Mouse (Mus musculus) c-Kit-positive CD71-positive TER-119-positive erythroid progenitor cells, embryonic 14.5 days (primary cell): ENCODE results near the gene Ccni.

Source experiments
- DNase-seq: peaks from one replicate; pipeline ENCODE4 v3.0.0-alpha.2; 2013; ENCODE audit warnings: low spot score

The Ccni gene

DNA sequence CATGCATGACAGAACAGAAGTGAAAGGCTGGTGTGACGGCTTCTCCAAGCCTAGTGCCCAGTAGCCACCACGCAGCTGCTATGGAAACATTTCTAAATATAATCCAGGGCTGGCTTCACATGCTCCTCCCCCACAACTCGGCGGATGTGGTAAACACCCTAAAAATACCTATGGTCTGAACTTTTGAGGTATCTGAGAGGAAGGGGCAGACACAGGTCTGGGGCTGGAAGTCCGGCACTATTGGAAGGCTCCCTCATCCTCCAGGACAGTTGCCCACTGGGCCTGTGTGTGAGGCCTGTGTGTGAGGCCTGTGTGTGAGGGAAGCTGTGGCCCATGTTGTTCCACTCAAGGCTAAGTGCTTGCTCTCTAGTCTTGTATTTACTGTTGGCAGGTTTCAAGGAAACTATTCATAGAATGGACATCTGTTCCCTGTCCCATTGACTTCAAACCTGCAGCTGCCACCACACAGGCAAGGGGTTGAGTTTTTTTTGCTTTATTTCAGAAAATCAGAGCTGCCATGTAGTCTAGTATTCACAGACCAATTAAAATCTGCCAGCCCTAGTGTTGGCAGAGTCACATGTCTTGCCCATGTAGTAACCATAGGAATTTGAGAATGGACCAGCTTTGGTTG lies 69.2 kb downstream of the Ccni start:
- no peak for DNase-seq

DNA sequence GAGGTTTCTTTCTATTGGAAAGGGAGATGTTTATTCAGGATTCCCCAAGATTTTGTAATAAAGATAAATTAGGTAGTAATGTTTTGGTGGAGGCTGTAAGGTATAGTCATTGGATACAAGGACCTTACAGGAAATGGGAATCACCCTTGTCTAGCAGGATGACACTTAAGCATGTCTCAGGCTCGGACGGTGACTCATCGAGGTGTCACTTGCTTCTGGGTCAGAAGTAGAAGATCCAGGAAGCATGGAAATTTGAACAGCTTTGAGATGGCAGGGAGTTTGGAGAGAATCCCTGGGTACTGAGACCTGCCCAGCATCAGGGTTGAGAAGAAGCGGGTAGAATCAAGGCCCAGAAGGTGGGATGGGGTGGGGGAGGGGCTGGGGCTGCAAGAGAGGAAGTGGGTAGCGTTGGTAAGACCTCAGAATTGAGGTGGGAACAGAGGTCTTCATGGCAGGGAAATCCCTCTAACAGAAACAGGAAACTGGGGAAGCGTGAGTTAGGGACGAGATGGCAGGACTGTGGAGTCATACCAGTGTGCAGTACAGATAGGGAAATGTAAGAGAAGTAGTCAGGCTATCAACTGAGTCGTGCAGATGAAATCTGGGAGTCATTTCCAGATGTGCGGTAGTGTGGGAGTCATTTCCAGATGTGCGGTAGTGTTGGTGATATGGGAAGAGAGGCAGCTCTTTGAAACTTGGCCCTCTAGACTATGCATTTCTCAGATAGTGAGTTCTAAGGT lies 70.8 kb downstream of the Ccni start:
- no peak for DNase-seq

DNA sequence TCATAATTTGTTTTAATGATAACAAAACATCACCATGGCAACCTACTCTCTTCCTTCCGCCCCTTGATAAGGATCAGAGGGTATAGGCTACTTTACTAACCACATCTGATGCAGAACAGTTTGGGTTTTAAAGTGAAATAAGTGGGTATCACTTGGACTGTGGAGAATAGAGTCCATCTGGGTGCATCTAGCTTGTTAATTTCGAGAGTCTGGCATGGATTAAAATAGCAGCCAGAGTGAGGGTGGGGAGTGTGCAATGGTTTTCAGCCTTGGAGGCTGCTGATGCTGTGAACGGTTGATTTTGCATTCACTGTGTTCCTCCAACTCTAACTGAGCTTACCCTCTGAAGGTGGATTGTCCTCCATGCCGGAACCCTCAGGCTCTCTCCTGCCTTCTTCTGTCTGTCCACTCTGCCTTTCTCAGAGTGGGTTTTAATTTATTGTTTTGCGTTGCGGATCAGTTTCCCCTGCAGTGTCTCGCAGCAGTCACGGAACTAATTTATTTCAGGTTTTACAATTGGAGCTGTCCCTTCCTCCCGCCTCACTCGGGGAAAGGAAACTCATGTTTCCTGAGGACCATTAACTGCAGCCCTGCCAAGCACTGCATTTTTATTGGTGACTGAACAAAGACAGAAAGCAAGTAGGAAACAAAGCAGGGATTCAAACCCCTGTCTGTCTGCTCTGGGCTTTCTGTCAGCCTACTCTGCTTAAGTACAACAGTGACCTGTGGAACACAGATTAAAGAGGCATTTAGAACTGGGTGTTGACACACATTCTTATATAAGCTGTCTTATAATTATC lies 72.7 kb downstream of the Ccni start:
- no peak for DNase-seq
